Mouse (Mus musculus): ENCODE measurements at regions not wholly inside any gene's neighbourhood (a gene's known extent, or its start where the extent isn't known, plus 50 kb on each side); places are given as distances from the start of the nearest gene placed in this dataset.

- Histone ChIP-seq H3K27ac (no peak overlapping the region), H3K4me2 (ENCODE audit: low read depth, low read length) (no peak overlapping the region), H3K9me3 (ENCODE audit: low read length) (no peaks in the 10 kb centered on the region), H3K4me3 (ENCODE audit: low read length) (no peak overlapping the region), H3K9ac (replicated peaks; ENCODE audit: low read length) (no peak overlapping the region), H3K27me3 (ENCODE audit: insufficient read depth, low read length) (no peaks in the 10 kb centered on the region), H3K4me1 (ENCODE audit: insufficient read depth, low read length) (no peaks in the 10 kb centered on the region), H3K36me3 (ENCODE audit: insufficient read depth, low read length) (no peaks in the 10 kb centered on the region)
- DNase-seq (ENCODE audit: low spot score) (no peak), ATAC-seq (no peak)
- no peak for TF ChIP-seq CTCF (IDR thresholded peaks at IDR 0.05; ENCODE audit: low read depth)
- 44% methylated on average over 5 of the region's 5 CpGs for WGBS
Measured at GRCm38 (mm10) chr8:78912470-78912869, 91.5 kb upstream of the Lsm6 start.

- no peak for TF ChIP-seq CTCF (IDR thresholded peaks at IDR 0.05; ENCODE audit: low read depth)
- Histone ChIP-seq H3K4me2 (ENCODE audit: low read depth, low read length) (no peak overlapping the region), H3K4me3 (ENCODE audit: low read length) (no peak overlapping the region), H3K27ac (no peak overlapping the region), H3K36me3 (ENCODE audit: insufficient read depth, low read length) (no peaks in the 10 kb centered on the region), H3K27me3 (ENCODE audit: insufficient read depth, low read length) (no peaks in the 10 kb centered on the region), H3K9ac (replicated peaks; ENCODE audit: low read length) (no peak overlapping the region), H3K9me3 (ENCODE audit: low read length) (no peaks in the 10 kb centered on the region), H3K4me1 (ENCODE audit: insufficient read depth, low read length) (no peaks in the 10 kb centered on the region)
- no peak for DNase-seq (ENCODE audit: low spot score)
- 92% methylated on average over 5 of the region's 5 CpGs for WGBS
- no peak for ATAC-seq
Measured at GRCm38 (mm10) chr8:78913823-78914222, 92.9 kb upstream of the Lsm6 start.

GRCm38 (mm10) chr8:78930610-78931397 is 97.4 kb upstream of the Zfp827 start:
- no peaks in the 10 kb centered on the region for H3K36me3 ChIP-seq (ENCODE audit: insufficient read depth, low read length)
- H3K4me1 ChIP-seq (ENCODE audit: insufficient read depth, low read length): no peaks in the 10 kb centered on the region
- WGBS: 86% methylated on average over 9 of the region's 9 CpGs
- no peaks in the 10 kb centered on the region for H3K27me3 ChIP-seq (ENCODE audit: insufficient read depth, low read length)
- no peak overlapping the region for H3K4me2 ChIP-seq (ENCODE audit: low read depth, low read length)
- no peaks in the 10 kb centered on the region for H3K9me3 ChIP-seq (ENCODE audit: low read length)
- DNase-seq (ENCODE audit: low spot score) (no peak), ATAC-seq (no peak)
- no peak overlapping the region for H3K4me3 ChIP-seq (ENCODE audit: low read length)
- TF ChIP-seq CTCF (IDR thresholded peaks at IDR 0.05; ENCODE audit: low read depth): no peak
- H3K27ac ChIP-seq: no peak overlapping the region
- no peak overlapping the region for H3K9ac ChIP-seq (replicated peaks; ENCODE audit: low read length)

DNA sequence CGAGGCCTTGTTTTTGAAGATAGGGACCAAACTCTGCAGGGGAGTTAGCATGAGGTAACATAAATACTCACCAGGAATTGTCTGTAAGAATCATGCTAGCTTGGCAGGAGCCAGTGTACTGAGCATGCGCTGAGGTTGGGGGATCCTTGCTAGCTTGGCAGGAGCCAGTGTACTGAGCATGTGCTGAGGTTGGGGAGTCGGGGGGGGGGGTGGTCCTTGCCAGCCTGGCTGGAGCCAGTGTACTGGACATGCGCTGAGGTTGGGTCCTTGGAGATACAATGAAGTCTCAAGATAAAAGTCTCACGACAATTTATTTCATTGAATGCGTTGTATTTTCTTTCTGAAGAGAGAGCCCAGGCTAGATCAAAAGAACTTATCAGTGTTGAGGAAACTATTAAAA is 96.2 kb upstream of the Zfp827 start:
- H3K4me3 ChIP-seq (ENCODE audit: low read length): no peak overlapping the region
- H3K9me3 ChIP-seq (ENCODE audit: low read length): no peaks in the 10 kb centered on the region
- no peak for TF ChIP-seq CTCF (IDR thresholded peaks at IDR 0.05; ENCODE audit: low read depth)
- H3K27me3 ChIP-seq (ENCODE audit: insufficient read depth, low read length): no peaks in the 10 kb centered on the region
- H3K4me1 ChIP-seq (ENCODE audit: insufficient read depth, low read length): no peaks in the 10 kb centered on the region
- ATAC-seq: no peak
- no peak overlapping the region for H3K27ac ChIP-seq
- WGBS: 84% methylated on average over 6 of the region's 6 CpGs
- DNase-seq (ENCODE audit: low spot score): no peak
- no peak overlapping the region for H3K4me2 ChIP-seq (ENCODE audit: low read depth, low read length)
- no peak overlapping the region for H3K9ac ChIP-seq (replicated peaks; ENCODE audit: low read length)
- no peaks in the 10 kb centered on the region for H3K36me3 ChIP-seq (ENCODE audit: insufficient read depth, low read length)

DNA sequence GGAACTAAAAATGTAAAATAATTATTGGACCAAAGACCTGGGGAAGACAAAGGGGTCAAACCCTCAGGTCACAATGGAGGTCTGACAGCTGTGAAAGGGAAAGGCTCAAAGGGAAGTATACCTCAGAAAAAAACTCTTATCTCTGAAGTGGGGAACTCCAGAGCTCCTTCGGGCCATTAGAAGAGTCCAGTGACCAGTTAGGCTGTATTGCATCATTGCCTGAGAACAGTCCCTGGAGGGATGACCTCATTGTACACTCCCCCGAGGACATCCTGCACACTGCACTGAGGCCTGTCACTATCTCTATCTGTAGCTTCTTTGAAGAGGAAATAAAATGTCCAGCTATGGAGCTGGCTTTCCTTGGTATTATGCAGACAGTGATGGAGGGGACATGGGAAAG is 88.2 kb upstream of the Zfp827 start:
- H3K4me1 ChIP-seq (ENCODE audit: insufficient read depth, low read length): no peaks in the 10 kb centered on the region
- H3K36me3 ChIP-seq (ENCODE audit: insufficient read depth, low read length): no peaks in the 10 kb centered on the region
- no peak for ATAC-seq
- no peak for DNase-seq (ENCODE audit: low spot score)
- H3K4me2 ChIP-seq (ENCODE audit: low read depth, low read length): no peak overlapping the region
- no peaks in the 10 kb centered on the region for H3K27me3 ChIP-seq (ENCODE audit: insufficient read depth, low read length)
- no peak overlapping the region for H3K27ac ChIP-seq
- H3K9ac ChIP-seq (replicated peaks; ENCODE audit: low read length): no peak overlapping the region
- WGBS: 75% methylated on average over 2 of the region's 2 CpGs
- H3K9me3 ChIP-seq (ENCODE audit: low read length): no peaks in the 10 kb centered on the region
- no peak for TF ChIP-seq CTCF (IDR thresholded peaks at IDR 0.05; ENCODE audit: low read depth)
- H3K4me3 ChIP-seq (ENCODE audit: low read length): no peak overlapping the region

DNA sequence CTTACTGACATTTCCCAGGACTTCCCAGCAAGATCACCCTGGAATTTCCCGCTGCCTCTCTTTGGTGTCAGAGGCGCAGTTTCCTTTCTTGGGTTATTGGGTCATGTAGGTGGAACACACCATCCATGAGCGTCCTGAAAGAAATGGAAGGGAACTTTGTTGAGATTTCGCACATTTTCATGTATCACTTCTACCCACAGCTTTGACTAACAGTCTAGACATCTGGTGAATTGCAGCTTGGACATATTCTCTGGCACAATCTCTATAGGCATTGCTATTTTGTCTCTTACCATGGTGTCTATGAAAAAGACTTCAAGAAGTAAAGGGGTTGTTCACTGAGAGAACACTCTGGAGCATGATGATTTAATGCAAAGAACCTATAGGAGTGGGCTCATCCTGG is 86.7 kb upstream of the Zfp827 start:
- Histone ChIP-seq H3K36me3 (ENCODE audit: insufficient read depth, low read length) (no peaks in the 10 kb centered on the region), H3K4me2 (ENCODE audit: low read depth, low read length) (no peak overlapping the region), H3K9ac (replicated peaks; ENCODE audit: low read length) (no peak overlapping the region), H3K4me1 (ENCODE audit: insufficient read depth, low read length) (no peaks in the 10 kb centered on the region), H3K27ac (no peak overlapping the region), H3K4me3 (ENCODE audit: low read length) (no peak overlapping the region), H3K27me3 (ENCODE audit: insufficient read depth, low read length) (no peaks in the 10 kb centered on the region), H3K9me3 (ENCODE audit: low read length) (no peaks in the 10 kb centered on the region)
- 94% methylated on average over 4 of the region's 4 CpGs for WGBS
- no peak for ATAC-seq
- no peak for TF ChIP-seq CTCF (IDR thresholded peaks at IDR 0.05; ENCODE audit: low read depth)
- DNase-seq (ENCODE audit: low spot score): no peak

- H3K27ac ChIP-seq: no peak overlapping the region
- H3K4me1 ChIP-seq (ENCODE audit: insufficient read depth, low read length): no peaks in the 10 kb centered on the region
- DNase-seq (ENCODE audit: low spot score) (no peak), ATAC-seq (no peak)
- H3K4me3 ChIP-seq (ENCODE audit: low read length): no peak overlapping the region
- no peak overlapping the region for H3K9ac ChIP-seq (replicated peaks; ENCODE audit: low read length)
- no peaks in the 10 kb centered on the region for H3K9me3 ChIP-seq (ENCODE audit: low read length)
- no peaks in the 10 kb centered on the region for H3K27me3 ChIP-seq (ENCODE audit: insufficient read depth, low read length)
- H3K36me3 ChIP-seq (ENCODE audit: insufficient read depth, low read length): no peaks in the 10 kb centered on the region
- TF ChIP-seq CTCF (IDR thresholded peaks at IDR 0.05; ENCODE audit: low read depth): no peak
- WGBS: 83% methylated on average over 1 of the region's 1 CpGs
- no peak overlapping the region for H3K4me2 ChIP-seq (ENCODE audit: low read depth, low read length)
Measured at GRCm38 (mm10) chr8:78944367-78944766, 83.9 kb upstream of the Zfp827 start.

All from hindbrain, postnatal 0 days (tissue).